Mouse (Mus musculus) CD8-positive naive resting alpha-beta T cell, adult 57 days (primary cell): Measurements from ENCODE around the gene Trim66. TPM values are rescaled to one million over a fixed set of nuclear protein-coding genes. Genes with fewer than 3 reads are reported as not detected.

Source experiments
- total RNA-seq: library from RNA; stranded (reverse); gene quantifications from one replicate; pipeline ENCODE4 v1.2.4, GENCODE M21; 2023

Trim66 gene
- total RNA-seq = 0.24 TPM

DNA sequence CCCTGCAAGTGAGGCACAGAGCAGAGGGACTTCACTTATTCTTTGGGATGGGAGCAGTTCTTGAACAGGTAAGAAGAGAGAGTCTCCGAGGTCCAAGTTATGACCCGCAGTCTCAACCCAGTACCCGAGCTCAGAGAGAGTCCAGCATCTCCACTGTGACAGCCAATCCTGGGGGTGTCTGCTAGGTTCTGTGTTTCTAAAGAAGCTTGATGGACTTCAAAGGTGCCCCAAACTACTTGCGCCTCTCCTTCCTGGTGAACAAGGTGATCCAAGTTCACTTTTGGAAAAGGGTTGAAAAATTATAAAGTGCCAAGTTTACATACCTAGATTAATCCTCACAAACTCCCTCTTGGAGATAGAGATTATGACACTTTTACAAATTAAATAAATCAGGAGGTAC, at the start of gene Trim66:
Gene Trim66, minus strand, starts transcription at position 101 of the 400 bp plus-strand sequence.

DNA sequence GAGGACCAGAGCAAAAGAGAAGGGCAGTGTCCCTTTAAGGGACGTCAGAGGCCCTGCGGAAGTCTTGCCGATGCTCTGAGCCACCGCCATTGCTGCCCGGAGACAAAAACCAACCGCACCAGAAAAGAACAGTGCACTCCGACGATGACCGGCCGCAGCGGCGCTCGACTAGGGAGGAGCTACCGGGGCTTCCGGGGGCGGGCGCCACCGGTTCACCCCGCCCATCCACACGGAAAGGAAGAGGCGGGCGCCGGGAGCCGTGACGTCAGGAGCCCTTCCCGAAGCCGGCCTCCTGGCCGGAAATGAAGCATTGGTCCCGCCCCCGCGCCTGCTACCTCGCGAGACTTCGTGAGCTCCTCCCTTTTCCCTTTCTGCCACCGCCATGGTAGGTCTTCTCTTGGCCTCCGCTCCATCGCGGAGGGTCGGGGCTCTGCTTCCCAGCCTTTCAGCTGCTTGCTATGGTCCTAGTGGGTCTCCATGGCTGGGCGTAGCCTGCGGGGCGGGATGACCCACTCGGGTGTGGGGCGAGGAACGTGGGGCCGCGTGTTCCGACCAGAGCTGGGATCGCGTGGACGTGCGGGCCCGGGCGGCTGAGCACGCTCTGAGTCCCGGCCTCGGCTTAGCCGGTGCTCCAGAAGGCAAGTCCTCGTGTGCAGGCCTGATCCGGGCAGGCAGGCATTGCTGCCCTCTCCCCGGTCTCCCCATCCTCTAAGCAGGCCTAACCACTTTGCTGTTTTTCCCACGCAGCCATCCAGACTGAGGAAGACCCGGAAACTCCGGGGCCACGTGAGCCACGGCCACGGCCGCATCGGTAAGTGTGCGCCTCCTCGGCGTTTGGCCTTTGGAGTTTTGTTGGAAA, 11.1 kb upstream of the Trim66 start, which contains the start of gene Rpl27a:
Gene Rpl27a, plus strand, starts transcription at position 310 of the 859 bp plus-strand sequence.

DNA sequence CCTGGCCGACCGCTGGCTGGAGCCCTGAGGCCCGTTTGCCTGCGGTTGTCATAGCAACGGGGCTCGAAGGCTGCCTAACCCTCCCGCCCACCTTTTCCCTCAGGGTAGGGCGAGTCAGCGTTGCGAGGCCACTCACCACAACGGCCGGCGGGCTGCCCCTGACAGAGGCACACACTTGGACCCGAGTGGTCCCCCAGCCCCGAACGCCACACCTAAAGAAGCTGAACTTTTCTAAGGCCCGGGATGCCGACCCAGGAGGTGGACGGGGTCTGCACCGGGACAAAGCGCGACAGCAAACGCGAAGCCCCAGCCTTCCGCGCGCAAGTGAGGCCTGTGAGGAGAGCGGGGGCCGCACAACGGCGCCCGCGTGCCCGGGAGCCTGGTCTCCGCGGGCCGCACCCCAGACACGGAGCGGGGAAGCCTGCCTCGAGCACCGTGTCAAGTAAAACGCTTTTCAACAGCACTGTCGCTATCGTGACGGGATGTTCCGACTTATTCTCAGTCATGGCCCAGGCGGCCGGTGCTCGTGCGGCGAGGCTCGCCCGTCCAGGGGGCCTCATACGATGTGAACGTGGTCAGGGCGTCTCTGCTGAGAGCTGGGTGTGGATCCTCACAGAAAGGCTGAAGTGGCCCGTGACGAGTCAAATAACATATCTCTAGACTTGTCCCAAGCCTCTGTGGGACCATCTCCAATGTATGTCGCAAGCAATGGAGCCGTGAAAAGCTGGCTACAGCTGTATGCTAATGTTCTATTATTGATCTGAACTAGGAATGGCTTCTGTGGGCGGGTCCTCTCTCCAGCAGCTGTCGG, 68.9 kb downstream of the Trim66 start, which contains the start of gene Stk33:
Gene Stk33, minus strand, starts transcription at position 301 of the 811 bp plus-strand sequence.

Other genes starting within 250 kb of the Trim66 start
- not detected for gene Stk33, start 69.1 kb downstream of the Trim66 start, total RNA-seq
- gene Rpl27a, start 11.0 kb upstream of the Trim66 start, total RNA-seq = 670 TPM
- 1.3 TPM for gene St5, start 195.5 kb upstream of the Trim66 start, total RNA-seq
- gene Akip1, start 195.6 kb upstream of the Trim66 start, total RNA-seq = 10.8 TPM
- not detected for gene BC051019, start 215.7 kb upstream of the Trim66 start, total RNA-seq
- gene Ascl3, start 223.6 kb upstream of the Trim66 start, total RNA-seq = 1.1 TPM
- gene Tmem9b, start 244.7 kb upstream of the Trim66 start, total RNA-seq = 34.5 TPM